Mouse (Mus musculus) heart, embryonic 14.5 days (tissue): ENCODE results near the gene Arhgap44. TPM values are rescaled to one million over a fixed set of nuclear protein-coding genes. Genes with fewer than 3 reads are reported as not detected.

Source experiments
- ATAC-seq: fragments of 200-750 bp; cut with Nextera tagmentation; 2 replicates; pipeline ENCODE4 v1.8.0; 2017; ENCODE audit warnings: low read depth, moderate TSS enrichment; ENCODE audit not compliant: insufficient number of reproducible peaks, insufficient read depth, low FRiP score
- H3K27ac ChIP-seq, 2 experiments: fragments of 200-500 bp in 1 of 2; fragments of 300-500 bp in 1 of 2; sonication (generic) in 1 of 2; replicated peaks in 1 of 2; 2 replicates each; pipeline ENCODE4 v1.5.1; 2012 to 2014; ENCODE audit warnings: low read depth in 2 of 2, low read length in 2 of 2, control low read depth in 1 of 2, mild to moderate bottlenecking in 1 of 2, mixed read lengths in 1 of 2; ENCODE audit not compliant: control insufficient read depth in 1 of 2, insufficient read depth in 1 of 2
- H3K27me3 ChIP-seq: fragments of 300-500 bp; sonication (generic); 2 replicates; pipeline ENCODE4 v1.6.1; 2014; ENCODE audit warnings: mild to moderate bottlenecking, low read length, control low read depth; ENCODE audit not compliant: control insufficient read depth, insufficient read depth
- H3K36me3 ChIP-seq: fragments of 300-500 bp; sonication (generic); 2 replicates; pipeline ENCODE4 v1.6.1; 2014; ENCODE audit warnings: mild to moderate bottlenecking, control low read depth, low read length, mixed read lengths; ENCODE audit not compliant: control insufficient read depth, insufficient read depth
- H3K4me1 ChIP-seq, 2 experiments: fragments of 200-500 bp in 1 of 2; fragments of 300-500 bp in 1 of 2; sonication (generic) in 1 of 2; 2 replicates each; pipeline ENCODE4 v1.6.1; 2012 to 2014; ENCODE audit warnings: low read length in 2 of 2, control low read depth in 1 of 2, mixed read lengths in 1 of 2; ENCODE audit not compliant: control insufficient read depth in 2 of 2, insufficient read depth in 2 of 2
- H3K4me2 ChIP-seq: fragments of 300-500 bp; sonication (generic); 2 replicates; pipeline ENCODE4 v1.6.1; 2014; ENCODE audit warnings: mild to moderate bottlenecking, low read length
- H3K4me3 ChIP-seq, 2 experiments: fragments of 200-500 bp in 1 of 2; fragments of 300-500 bp in 1 of 2; sonication (generic) in 1 of 2; 2 replicates each; pipeline ENCODE4 v1.5.1; 2012 to 2014; ENCODE audit warnings: low read length in 2 of 2, mild to moderate bottlenecking in 2 of 2, control low read depth in 1 of 2, low read depth in 1 of 2, moderate library complexity in 1 of 2; ENCODE audit not compliant: control insufficient read depth in 1 of 2, insufficient read depth in 1 of 2
- H3K9ac ChIP-seq: fragments of 300-500 bp; sonication (generic); 2 replicates; pipeline ENCODE4 v1.6.1; 2014; ENCODE audit warnings: mild to moderate bottlenecking, low read length
- H3K9me3 ChIP-seq: fragments of 300-500 bp; sonication (generic); 2 replicates; pipeline ENCODE4 v1.6.1; 2016; ENCODE audit warnings: low read length, control low read depth; ENCODE audit not compliant: control insufficient read depth
- WGBS: fragments of 180-500 bp; shearing (Covaris S2); extraction: QIAGEN DNeasy Blood & Tissue Kit; methylation state at CpG from one replicate; pipeline ENCODE4 v1.1.7; 2014; 5-methylcytosine and 5-hydroxymethylcytosine counted together
- polyA plus RNA-seq: library from polyadenylated mRNA; unstranded; fragments of >200 nt; fragmentation: Nextera tagmentation; extraction: Ambion mirVana; gene quantifications from 2 replicates; pipeline ENCODE4 v1.2.1, GENCODE M21; 2014

The Arhgap44 gene
- polyA plus RNA-seq, 1 experiment from 2014 or later = 14.0 TPM

GRCm38 (mm10) chr11:65135251-65135739 lies 27.5 kb downstream of the Arhgap44 start:
- peaks cover 9 to 11% of the 10 kb centered on the region in 2 experiments; a peak in 3 of 4 replicates for H3K4me1 ChIP-seq
- H3K27ac ChIP-seq = no peak overlapping the region
- 60% methylated on average over 8 of the region's 8 CpGs for WGBS
- H3K27me3 ChIP-seq = no peaks in the 10 kb centered on the region
- H3K4me3 ChIP-seq = no peak overlapping the region
- H3K9me3 ChIP-seq = no peaks in the 10 kb centered on the region
- H3K9ac ChIP-seq = no peak overlapping the region
- no peaks in the 10 kb centered on the region for H3K36me3 ChIP-seq
- H3K4me2 ChIP-seq = no peak overlapping the region
- no peak for ATAC-seq

- no peak for ATAC-seq
- no peak overlapping the region for H3K9ac ChIP-seq
- no peak overlapping the region for H3K4me3 ChIP-seq
- no peaks in the 10 kb centered on the region for H3K27me3 ChIP-seq
- no peak overlapping the region for H3K4me2 ChIP-seq
- H3K4me1 ChIP-seq = peaks cover 9 to 11% of the 10 kb centered on the region in 2 experiments; a peak in 3 of 4 replicates
- no peaks in the 10 kb centered on the region for H3K9me3 ChIP-seq
- WGBS = 68% methylated on average over 4 of the region's 4 CpGs
- H3K27ac ChIP-seq = no peak overlapping the region
- H3K36me3 ChIP-seq = no peaks in the 10 kb centered on the region
These were observed 29.1 kb downstream of the Arhgap44 start for GRCm38 (mm10) chr11:65133661-65134060.

DNA sequence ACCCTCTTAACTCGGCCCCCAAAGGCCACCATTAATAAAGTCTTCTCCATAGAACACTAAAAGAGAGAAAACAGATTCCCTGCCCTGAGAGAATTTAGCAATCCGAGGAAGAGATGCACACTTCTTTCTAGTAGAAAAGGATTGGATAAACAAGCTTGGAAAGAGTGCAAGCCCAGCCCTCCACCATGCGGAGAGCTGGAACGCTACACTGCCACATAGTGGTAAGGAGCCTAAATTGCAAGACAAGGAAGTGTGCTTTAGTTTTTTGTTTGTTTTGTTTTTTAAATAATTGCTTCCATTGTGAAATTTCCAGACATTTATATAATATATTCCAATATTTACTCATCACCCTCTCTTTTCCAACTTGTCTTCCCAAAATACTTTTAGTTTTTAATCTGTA lies 33.7 kb downstream of the Arhgap44 start:
- ATAC-seq = no peak
- no peaks in the 10 kb centered on the region for H3K9me3 ChIP-seq
- H3K4me1 ChIP-seq = peaks cover 26 to 31% of the 10 kb centered on the region in 2 experiments
- no peak overlapping the region for H3K27ac ChIP-seq
- no peak overlapping the region for H3K4me3 ChIP-seq
- H3K27me3 ChIP-seq = no peaks in the 10 kb centered on the region
- no peaks in the 10 kb centered on the region for H3K36me3 ChIP-seq
- 80% methylated on average over 4 of the region's 4 CpGs for WGBS
- H3K4me2 ChIP-seq = no peak overlapping the region
- no peak overlapping the region for H3K9ac ChIP-seq

DNA sequence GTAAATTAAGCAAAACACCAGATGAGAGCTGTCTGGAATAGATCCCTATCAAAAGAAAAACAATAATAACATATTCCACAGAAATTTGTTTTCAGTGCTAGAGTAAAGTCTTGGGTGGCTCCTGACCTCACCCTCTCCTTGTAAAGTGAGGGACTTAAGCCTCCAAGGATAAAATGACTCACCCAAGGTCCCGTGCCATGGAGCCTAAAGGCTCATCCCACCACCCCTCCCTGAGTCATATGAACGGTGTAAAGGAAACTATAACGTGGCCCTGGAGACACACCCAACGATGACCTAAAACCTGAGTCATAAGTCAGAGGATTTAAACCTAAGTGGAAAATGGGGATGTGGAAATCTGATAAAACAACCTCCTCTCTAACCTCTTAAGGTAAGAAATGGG lies 34.1 kb downstream of the Arhgap44 start:
- no peak overlapping the region for H3K4me3 ChIP-seq
- H3K9me3 ChIP-seq = no peaks in the 10 kb centered on the region
- H3K9ac ChIP-seq = no peak overlapping the region
- H3K36me3 ChIP-seq = no peaks in the 10 kb centered on the region
- 80% methylated on average over 4 of the region's 4 CpGs for WGBS
- no peak for ATAC-seq
- H3K4me2 ChIP-seq = no peak overlapping the region
- H3K4me1 ChIP-seq = peaks cover 26 to 30% of the 10 kb centered on the region in 2 experiments
- H3K27me3 ChIP-seq = no peaks in the 10 kb centered on the region
- no peak overlapping the region for H3K27ac ChIP-seq

- H3K36me3 ChIP-seq = no peaks in the 10 kb centered on the region
- peaks cover 23 to 28% of the 10 kb centered on the region in 2 experiments for H3K4me1 ChIP-seq
- H3K4me3 ChIP-seq = no peak overlapping the region
- H3K27ac ChIP-seq = no peak overlapping the region
- H3K4me2 ChIP-seq = no peak overlapping the region
- H3K9ac ChIP-seq = no peak overlapping the region
- WGBS = 70% methylated on average over 9 of the region's 9 CpGs
- no peaks in the 10 kb centered on the region for H3K9me3 ChIP-seq
- no peaks in the 10 kb centered on the region for H3K27me3 ChIP-seq
- ATAC-seq = no peak
These were observed 36.2 kb downstream of the Arhgap44 start for GRCm38 (mm10) chr11:65126566-65126965.

- H3K27ac ChIP-seq = peak overlapping the region; percentile 80 to 83
- peak overlapping the region; percentile 18 to 31 for H3K4me3 ChIP-seq
- H3K4me2 ChIP-seq = peak overlapping the region; percentile 57
These were observed 37.8 kb downstream of the Arhgap44 start for GRCm38 (mm10) chr11:65124913-65125418.

GRCm38 (mm10) chr11:65120276-65120675 lies 42.5 kb downstream of the Arhgap44 start:
- Histone ChIP-seq H3K27me3 (no peaks in the 10 kb centered on the region), H3K36me3 (no peaks in the 10 kb centered on the region), H3K9ac (no peak overlapping the region), H3K4me1 (peaks cover 9 to 15% of the 10 kb centered on the region in 2 experiments), H3K4me2 (no peak overlapping the region), H3K27ac (no peak overlapping the region), H3K4me3 (no peak overlapping the region), H3K9me3 (no peaks in the 10 kb centered on the region)
- ATAC-seq = no peak
- WGBS = 87% methylated on average over 4 of the region's 4 CpGs

More at GRCm38 (mm10) chr11:65124913-65125418, 37.8 kb downstream of the Arhgap44 start:
- ATAC-seq = peak; percentile 81
- 16% methylated on average over 8 of the region's 8 CpGs for WGBS
- no peaks in the 10 kb centered on the region for H3K9me3 ChIP-seq
- H3K36me3 ChIP-seq = no peaks in the 10 kb centered on the region
- H3K27me3 ChIP-seq = no peaks in the 10 kb centered on the region
- peak overlapping the region; percentile 62 for H3K9ac ChIP-seq
- H3K4me1 ChIP-seq = peaks cover 27 to 33% of the 10 kb centered on the region in 2 experiments

DNA sequence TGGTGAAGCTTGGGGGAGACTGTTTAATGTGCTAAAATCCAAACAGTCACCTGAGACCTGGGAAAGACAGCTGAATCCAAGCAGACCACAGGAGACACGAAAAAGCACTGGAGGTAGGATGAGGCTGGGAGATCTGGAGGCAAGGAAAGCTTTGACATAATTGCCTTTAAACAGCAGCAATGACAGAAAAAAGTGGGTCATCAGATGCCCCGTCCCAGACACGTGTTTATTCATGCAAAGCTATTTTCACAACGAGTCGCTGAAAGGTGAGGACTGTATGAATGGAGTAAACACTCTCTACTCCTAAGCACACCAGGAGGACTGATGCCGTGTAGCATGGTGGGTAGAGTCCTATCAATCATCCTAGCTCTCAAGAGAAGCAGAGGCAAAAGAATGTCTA lies 47.0 kb downstream of the Arhgap44 start:
- H3K9me3 ChIP-seq = no peaks in the 10 kb centered on the region
- 80% methylated on average over 6 of the region's 6 CpGs for WGBS
- H3K9ac ChIP-seq = no peak overlapping the region
- no peaks in the 10 kb centered on the region for H3K36me3 ChIP-seq
- H3K4me1 ChIP-seq = peaks cover 6 to 13% of the 10 kb centered on the region in 2 experiments; a peak in 3 of 4 replicates
- no peak overlapping the region for H3K4me3 ChIP-seq
- no peak overlapping the region for H3K27ac ChIP-seq
- no peak for ATAC-seq
- no peaks in the 10 kb centered on the region for H3K27me3 ChIP-seq
- H3K4me2 ChIP-seq = no peak overlapping the region
